Mouse (Mus musculus) mature B cell (primary cell): ENCODE data around the gene Camsap3.

Source experiments
- in situ Hi-C: fragments of 300-500 bp; cut with MboI; formaldehyde crosslinking; loops from 2 replicates; pipeline ENCODE4 v1.14.3; 2019

Camsap3 gene

GRCm38 (mm10) chr8:3655526-3655925 lies 68.4 kb downstream of the Camsap3 start, which contains the start of gene Retn:
Retn (plus strand) TSS chr8:3655770.
- in situ Hi-C loops: no loop called here

GRCm38 (mm10) chr8:3656725-3657381 lies 69.8 kb downstream of the Camsap3 start:
- in situ Hi-C loops: no loop called here
